Mouse (Mus musculus) heart, postnatal 0 days (tissue): ENCODE results near the gene Sytl2.

Experiments used
- CTCF ChIP-seq: IDR thresholded peaks from 2 replicates; pipeline ENCODE4 v1.5.1; 2016; ENCODE audit warnings: antibody characterized with exemption, control low read depth, low read depth
- EP300 ChIP-seq: IDR thresholded peaks from 2 replicates; pipeline ENCODE4 v1.6.1; 2016; ENCODE audit warnings: antibody characterized with exemption, low read depth

GRCm38 (mm10) chr7:90354229-90354604, 52.2 kb downstream of the Sytl2 start:
- no peak for TF ChIP-seq CTCF
- TF ChIP-seq EP300: no peak
